Mouse (Mus musculus) cerebellum, adult 2 months (tissue): ENCODE measurements at regions not wholly inside any gene's neighbourhood (a gene's known extent, or its start where the extent isn't known, plus 50 kb on each side); places are given as distances from the start of the nearest gene placed in this dataset.

Source experiments
- CTCF ChIP-seq: fragments of 200-500 bp; IDR thresholded peaks from 2 replicates; pipeline ENCODE4 v1.5.1; 2011; ENCODE audit warnings: low read depth, mild to moderate bottlenecking, control low read depth, low read length, moderate library complexity, borderline replicate concordance; ENCODE audit not compliant: insufficient read depth
- POLR2A ChIP-seq: fragments of 200-500 bp; IDR thresholded peaks from 2 replicates; pipeline ENCODE4 v1.6.1; 2011; ENCODE audit warnings: low read length, control low read depth, borderline replicate concordance; ENCODE audit not compliant: insufficient read depth

GRCm38 (mm10) chr1:90412511-90413045, 190.2 kb upstream of the Cops8 start:
- TF ChIP-seq CTCF (no peak), POLR2A (no peak)
